Mouse (Mus musculus) kidney, postnatal 25 days (tissue): ENCODE measurements around the gene Plbd2.

Experiments used
- DNase-seq, 2 experiments: peaks; one replicate each; pipeline ENCODE4 v3.0.0; 2021; ENCODE audit warnings: mixed read lengths in 2 of 2

The Plbd2 gene

DNA sequence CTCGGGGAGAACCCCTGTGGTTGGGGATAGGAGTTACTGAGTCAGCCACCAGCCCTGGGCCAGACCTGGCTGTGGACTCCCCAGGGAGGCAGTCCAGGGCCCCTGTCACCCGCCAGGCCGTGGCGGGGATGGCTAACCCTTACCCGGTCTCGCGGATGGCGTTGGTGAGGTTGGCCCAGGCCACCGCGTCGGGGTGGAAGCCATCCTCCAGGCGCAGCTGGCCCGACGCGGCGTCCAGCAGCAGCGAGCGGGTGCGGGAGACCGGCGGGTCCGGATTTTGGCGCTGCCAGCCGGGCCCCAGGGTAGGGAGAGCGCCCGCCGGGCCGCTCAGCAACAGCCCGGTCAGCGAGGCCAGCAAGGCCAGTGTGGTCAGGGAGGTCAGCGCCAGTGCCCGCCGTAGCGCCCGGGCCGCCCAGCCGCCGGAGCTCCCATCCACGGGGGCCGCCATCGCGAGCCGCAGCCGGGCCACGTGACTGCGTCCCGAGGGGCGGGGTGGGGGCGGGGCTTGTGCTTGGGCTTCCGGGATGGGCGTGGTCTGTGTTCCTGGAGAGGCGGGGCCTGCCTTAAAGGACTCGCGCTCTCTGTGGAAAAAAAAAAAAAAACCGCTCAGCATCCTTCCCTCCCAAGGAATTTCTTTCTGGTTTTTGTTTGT, at the start of gene Plbd2:
Gene Plbd2, minus strand, starts transcription at position 482 of the 652 bp plus-strand sequence.
- DNase-seq = peak; percentile 90 to 93

DNA sequence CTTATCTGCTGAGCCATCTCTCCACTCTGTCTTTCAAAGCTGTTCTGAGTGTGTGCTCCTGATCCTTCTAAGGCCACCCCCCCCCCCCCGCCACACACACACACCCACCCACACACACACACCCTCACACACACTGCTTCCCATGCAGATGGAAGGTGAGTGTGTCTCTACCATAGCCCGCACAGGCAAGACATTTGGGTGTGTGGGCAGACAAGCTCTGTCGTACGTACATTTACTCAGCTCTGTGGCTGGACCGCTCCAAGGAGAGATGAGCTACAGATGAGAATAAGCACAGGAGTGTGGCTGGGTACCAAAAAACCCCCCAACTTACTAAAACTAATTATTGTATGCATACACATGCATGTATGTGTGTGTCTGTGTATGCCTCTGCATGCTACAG, 47.2 kb upstream of the Plbd2 start:
- no peak for DNase-seq

GRCm38 (mm10) chr5:120550137-120550536, 46.7 kb upstream of the Plbd2 start:
- peak; percentile 46 to 76 for DNase-seq

- DNase-seq = peak in 1 of 2 experiments; percentile 35
Measured at GRCm38 (mm10) chr5:120548236-120548850, 44.9 kb upstream of the Plbd2 start.

- no peak for DNase-seq
Measured at GRCm38 (mm10) chr5:120536632-120537031, 33.2 kb upstream of the Plbd2 start.

DNA sequence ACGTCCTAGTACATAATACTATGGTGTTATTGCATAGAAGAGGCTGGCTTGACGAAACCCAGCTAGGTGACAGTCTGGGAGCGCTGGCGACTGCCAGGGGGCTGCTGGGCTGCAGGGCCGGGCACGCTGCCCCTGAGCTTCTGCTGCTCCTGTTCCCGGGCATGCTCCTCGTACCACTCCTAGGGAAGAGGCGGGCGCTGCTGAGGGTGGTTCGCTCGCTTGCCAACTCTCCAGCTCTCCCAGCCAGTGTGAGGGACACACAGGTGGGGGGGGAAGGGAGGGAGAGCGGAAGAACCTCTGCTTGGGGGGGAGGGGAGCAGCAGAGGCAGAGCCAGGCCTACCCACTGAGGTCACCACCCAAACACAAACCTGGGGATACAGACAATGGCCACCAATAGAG, 32.6 kb upstream of the Plbd2 start:
- peak in 1 of 2 experiments; percentile 72 for DNase-seq

DNA sequence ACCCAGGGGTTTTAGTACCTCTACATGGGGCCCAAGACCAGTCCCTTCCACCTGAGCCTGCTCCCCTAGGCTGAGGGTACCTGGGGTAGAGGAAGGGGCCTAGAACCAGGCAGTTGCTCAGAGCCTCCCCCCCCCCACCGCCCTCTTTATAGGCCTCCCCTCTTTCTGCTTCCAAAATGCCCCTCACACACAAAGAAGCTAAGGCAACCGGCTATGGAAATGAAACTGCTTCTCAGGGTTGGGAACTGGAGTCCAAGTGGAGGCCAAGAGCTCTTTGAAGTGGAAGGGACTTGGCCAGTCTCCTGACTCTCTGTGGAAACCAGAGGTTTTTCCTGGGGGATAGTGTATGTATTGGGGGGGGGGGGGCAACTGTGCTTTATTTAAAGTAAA, 31.3 kb upstream of the Plbd2 start:
- no peak for DNase-seq

DNA sequence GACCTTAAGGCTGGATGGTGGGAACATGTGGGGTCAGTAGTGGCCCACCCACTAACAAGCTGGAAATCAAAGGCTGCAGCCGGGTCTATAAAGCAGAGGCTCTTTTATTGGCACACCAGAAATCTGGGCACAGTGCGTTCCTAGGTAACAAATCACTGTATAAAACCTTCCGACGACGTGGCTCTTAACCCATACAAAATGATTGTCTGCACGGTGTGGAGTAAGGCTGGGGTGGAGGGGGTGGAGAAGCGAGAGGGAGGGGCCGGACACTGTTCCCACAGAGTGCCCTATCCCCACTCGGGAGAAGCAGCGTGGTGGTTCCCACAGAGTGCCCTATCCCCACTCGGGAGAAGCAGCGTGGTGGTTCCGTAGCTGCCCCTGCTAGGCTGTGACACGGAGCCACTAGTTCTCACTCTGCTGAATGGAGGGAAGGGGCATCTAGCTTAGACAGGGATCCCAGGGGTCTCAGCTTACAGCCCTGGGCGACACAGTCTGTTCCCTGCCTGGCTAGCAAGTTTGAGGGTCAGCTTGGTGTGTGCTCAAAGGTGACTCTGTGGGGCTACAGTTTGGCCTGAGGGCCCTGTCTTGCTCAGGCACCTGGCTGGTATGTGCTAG, 30.8 kb upstream of the Plbd2 start:
- peak in 1 of 2 experiments; percentile 32 for DNase-seq

GRCm38 (mm10) chr5:120531631-120532030, 28.2 kb upstream of the Plbd2 start:
- DNase-seq = no peak

GRCm38 (mm10) chr5:120527296-120527964, 24.0 kb upstream of the Plbd2 start:
- DNase-seq = no peak

DNA sequence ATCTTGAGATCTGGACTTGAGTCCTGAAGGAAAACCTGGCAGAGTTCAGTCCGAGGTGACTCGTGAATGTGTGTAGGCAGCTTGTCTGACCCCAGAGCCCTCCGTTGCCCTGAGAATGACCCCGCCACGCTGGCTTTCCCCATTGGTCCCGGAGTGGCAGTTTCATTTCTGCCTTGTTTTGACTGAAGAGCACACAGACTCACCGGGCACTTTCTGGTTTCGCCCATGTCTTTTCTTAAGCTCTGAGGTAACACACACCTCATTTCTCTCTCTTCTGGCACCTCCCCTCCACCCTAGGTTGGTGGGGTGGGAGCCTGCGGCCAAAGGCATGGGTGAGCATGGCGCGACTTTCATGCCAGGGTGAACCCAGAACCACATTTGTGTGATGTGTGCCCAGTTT, 22.9 kb upstream of the Plbd2 start:
- no peak for DNase-seq

GRCm38 (mm10) chr5:120525737-120526136, 22.3 kb upstream of the Plbd2 start:
- DNase-seq = no peak

DNA sequence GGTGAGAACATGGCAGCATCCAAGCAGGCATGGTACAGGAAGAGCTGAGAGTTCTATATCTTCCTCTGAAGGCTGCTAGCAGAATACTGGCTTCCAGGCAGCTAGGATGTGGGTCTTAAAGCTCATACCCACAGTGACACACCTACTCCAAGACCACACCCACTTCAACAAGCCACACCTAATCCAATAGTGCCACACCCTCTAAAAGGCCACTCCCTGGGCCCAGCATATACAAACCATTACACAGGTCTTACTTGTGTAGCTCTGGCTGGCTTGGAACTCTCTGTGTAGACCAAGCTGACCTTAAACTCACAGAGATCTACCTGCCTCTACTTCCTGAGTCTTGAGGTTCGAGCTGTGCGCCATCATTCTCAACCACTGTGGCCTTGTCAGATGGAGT, 21.3 kb upstream of the Plbd2 start:
- DNase-seq = no peak

GRCm38 (mm10) chr5:120522649-120523048, 19.2 kb upstream of the Plbd2 start:
- peak; percentile 69 to 76 for DNase-seq

- no peak for DNase-seq
Measured at GRCm38 (mm10) chr5:120517552-120517951, 14.1 kb upstream of the Plbd2 start.

- DNase-seq = peak; percentile 76 to 85
Measured at GRCm38 (mm10) chr5:120516221-120516984, 13.0 kb upstream of the Plbd2 start.

DNA sequence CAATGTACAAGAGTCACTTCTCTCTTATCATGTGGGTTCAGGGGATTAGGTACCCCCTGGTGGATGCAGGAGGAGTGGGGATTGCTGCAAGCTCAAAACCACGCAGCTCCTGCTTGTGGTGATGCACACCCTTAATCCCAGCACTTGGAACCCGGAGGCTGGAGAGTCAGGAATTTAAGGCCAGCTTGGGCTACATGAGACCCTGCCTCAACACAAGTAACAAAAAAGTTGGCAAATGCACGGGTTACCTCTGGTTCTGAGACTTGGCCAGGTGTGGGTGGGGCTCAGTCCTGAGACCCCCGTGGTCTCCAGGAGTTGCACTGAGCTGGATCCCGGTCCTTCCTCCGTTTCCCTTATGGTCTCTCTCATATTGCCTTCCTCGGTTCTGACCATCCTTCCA, 12.0 kb upstream of the Plbd2 start:
- no peak for DNase-seq

- DNase-seq = peak; percentile 71 to 75
Measured at GRCm38 (mm10) chr5:120514754-120515153, 11.3 kb upstream of the Plbd2 start.

GRCm38 (mm10) chr5:120514031-120514677, 10.7 kb upstream of the Plbd2 start:
- no peak for DNase-seq

- peak; percentile 36 to 53 for DNase-seq
Measured at GRCm38 (mm10) chr5:120512911-120513555, 9.6 kb upstream of the Plbd2 start.

DNA sequence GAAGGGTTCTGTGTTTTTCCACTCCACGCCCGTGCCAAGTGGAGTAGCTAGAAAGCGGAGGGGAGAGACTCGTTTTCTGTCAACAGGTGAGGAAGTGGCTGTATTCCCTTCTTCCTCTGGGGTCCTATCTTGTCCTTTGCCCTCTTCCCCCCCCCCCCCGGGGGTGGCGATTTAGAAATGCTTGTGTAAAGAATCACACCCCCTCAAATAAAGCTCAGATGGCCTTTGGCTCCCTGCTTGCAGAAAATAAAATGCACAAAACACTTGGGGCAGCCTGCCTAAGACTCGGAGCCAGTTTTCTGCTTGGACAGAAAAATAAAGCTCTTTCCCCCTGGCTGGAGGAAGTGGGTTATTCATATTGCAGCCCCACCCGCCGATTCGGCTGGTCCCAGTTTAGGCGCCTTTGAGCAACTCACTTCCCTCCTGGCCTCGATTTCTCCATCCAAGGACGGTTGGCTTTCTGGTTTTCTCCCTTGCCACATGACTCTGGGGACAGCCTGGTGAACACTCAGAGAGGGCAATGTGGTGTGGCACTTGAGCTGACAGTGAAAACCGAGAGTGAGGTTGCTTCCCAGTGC, 8.3 kb upstream of the Plbd2 start:
- DNase-seq = peak; percentile 25 to 50
